Comparison of ENCODE assay signal across 21 mouse cellular contexts in the genomic region with DNA sequence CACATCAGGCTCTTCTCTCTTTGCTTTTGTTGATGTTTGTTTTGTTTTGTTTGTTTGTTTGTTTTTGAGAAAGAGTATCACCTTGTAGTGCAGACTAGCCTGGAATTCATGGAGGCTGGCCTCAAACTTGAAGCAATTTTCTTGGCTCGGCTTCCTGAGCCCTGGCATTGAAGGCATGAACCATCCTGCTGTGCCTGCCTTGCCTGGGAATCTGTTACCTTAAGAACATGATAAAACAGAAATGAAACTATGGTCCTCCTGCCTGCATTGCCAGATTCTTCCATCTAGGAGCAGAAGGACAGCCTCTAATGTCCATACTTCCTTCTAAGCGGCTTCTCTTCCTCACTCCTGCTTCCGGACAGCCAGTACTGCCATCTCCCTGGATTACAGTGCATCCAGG. TPM values are rescaled to one million over a fixed set of nuclear protein-coding genes. Genes with fewer than 3 reads are reported as not detected.
DNase-seq lines count a peak whose midpoint lies in the region; ATAC-seq and TF ChIP-seq lines count a peak whose summit lies in the region.
"Had no signal": no experiment of that assay in that cellular context is flagged by ENCODE, and none has a peak within 500 bp of the region (broad histone marks: within the 10 kb centered on the region; RNA-seq: fewer than 3 reads in every experiment).

No protein-coding gene starts in this region.

- intact Hi-C loops in heart, postnatal 14 days (cut with DNase I), result no loop called here

- WGBS in cerebellum, adult 2 months, result 13% methylated on average over 3 of the region's 3 CpGs
- 93% methylated on average over 3 of the region's 3 CpGs for WGBS in hindbrain, postnatal 0 days
- 97% methylated on average over 3 of the region's 3 CpGs for WGBS in kidney, adult 2 months
- WGBS in forebrain, embryonic 13.5 days, result 88% methylated on average over 3 of the region's 3 CpGs

- H3K27me3 ChIP-seq in cerebellum, adult 2 months (ENCODE audit: control insufficient read depth, insufficient read depth, low read length), result no peaks in the 10 kb centered on the region
- no peaks in the 10 kb centered on the region for H3K27me3 ChIP-seq in hindbrain, postnatal 0 days (ENCODE audit: insufficient read depth, low read length)
- H3K27me3 ChIP-seq in kidney, adult 2 months (replicated peaks; ENCODE audit: control insufficient read depth, insufficient read depth, low read length), result no peaks in the 10 kb centered on the region
- H3K27me3 ChIP-seq in forebrain, embryonic 13.5 days, result no peaks in the 10 kb centered on the region
- H3K27me3 ChIP-seq: embryonic facial prominence, embryonic 12.5 days; forebrain, embryonic 12.5 days; heart, embryonic 13.5 days; hindbrain, embryonic 12.5 days; Patski had no signal

- H3K9me3 ChIP-seq in hindbrain, postnatal 0 days (ENCODE audit: low read length), result no peaks in the 10 kb centered on the region
- H3K9me3 ChIP-seq in forebrain, embryonic 13.5 days (replicated peaks), result no peaks in the 10 kb centered on the region
- H3K9me3 ChIP-seq: embryonic facial prominence, embryonic 12.5 days; forebrain, embryonic 12.5 days; heart, embryonic 13.5 days; hindbrain, embryonic 12.5 days had no signal

- no peaks in the 10 kb centered on the region; the same call in 1 of the 2 replicates for H3K36me3 ChIP-seq in hindbrain, postnatal 0 days (ENCODE audit: insufficient read depth, low read length)
- H3K36me3 ChIP-seq in kidney, adult 2 months (ENCODE audit: control insufficient read depth, insufficient read depth, low read length), result no peaks in the 10 kb centered on the region
- H3K36me3 ChIP-seq in forebrain, embryonic 13.5 days (ENCODE audit: poor library complexity, severe bottlenecking), result no peaks in the 10 kb centered on the region
- H3K36me3 ChIP-seq: embryonic facial prominence, embryonic 12.5 days; forebrain, embryonic 12.5 days; heart, embryonic 13.5 days; hindbrain, embryonic 12.5 days had no signal

- TF ChIP-seq POLR2A in cerebellum, adult 2 months (IDR thresholded peaks at IDR 0.05; ENCODE audit: borderline replicate concordance, insufficient read depth, low read length), result no peak
- no peak for TF ChIP-seq POLR2A in kidney, adult 2 months (IDR thresholded peaks at IDR 0.05; ENCODE audit: low read depth, low read length)

- no peak for TF ChIP-seq CTCF in cerebellum, adult 2 months (IDR thresholded peaks at IDR 0.05; ENCODE audit: borderline replicate concordance, insufficient read depth, low read depth, low read length)
- TF ChIP-seq CTCF in hindbrain, postnatal 0 days (IDR thresholded peaks at IDR 0.05; ENCODE audit: low read depth), result no peak
- TF ChIP-seq CTCF in kidney, adult 2 months (conservative IDR thresholded peaks at IDR 0.05; ENCODE audit: insufficient read depth, insufficient read length, low read depth, low read length), result no peak

- H3K27ac ChIP-seq in cerebellum, adult 2 months (ENCODE audit: insufficient read depth, low read length), result peak overlapping the region; percentile 63; the same call in 1 of the 2 replicates
- H3K27ac ChIP-seq in hindbrain, postnatal 0 days, result no peak overlapping the region
- H3K27ac ChIP-seq in kidney, adult 2 months (ENCODE audit: insufficient read depth, low read depth, low read length), result no peak overlapping the region
- H3K27ac ChIP-seq in forebrain, embryonic 13.5 days, result no peak overlapping the region
- H3K27ac ChIP-seq: embryonic facial prominence, embryonic 12.5 days; forebrain, embryonic 12.5 days; heart, embryonic 13.5 days; hindbrain, embryonic 12.5 days had no signal

- H3K4me1 ChIP-seq in cerebellum, adult 2 months (ENCODE audit: control insufficient read depth, insufficient read depth, low read length), result peaks cover 12% of the 10 kb centered on the region
- no peaks in the 10 kb centered on the region for H3K4me1 ChIP-seq in hindbrain, postnatal 0 days (ENCODE audit: insufficient read depth, low read length)
- H3K4me1 ChIP-seq in kidney, adult 2 months (ENCODE audit: control insufficient read depth, insufficient read depth, low read length), result no peaks in the 10 kb centered on the region
- no peaks in the 10 kb centered on the region for H3K4me1 ChIP-seq in forebrain, embryonic 13.5 days
- H3K4me1 ChIP-seq: embryonic facial prominence, embryonic 12.5 days; forebrain, embryonic 12.5 days; heart, embryonic 13.5 days; hindbrain, embryonic 12.5 days had no signal

- H3K4me2 ChIP-seq in hindbrain, postnatal 0 days (ENCODE audit: low read depth, low read length), result no peak overlapping the region
- H3K4me2 ChIP-seq in forebrain, embryonic 13.5 days, result no peak overlapping the region
- H3K4me2 ChIP-seq: embryonic facial prominence, embryonic 12.5 days; forebrain, embryonic 12.5 days; heart, embryonic 13.5 days; hindbrain, embryonic 12.5 days had no signal

- no peak overlapping the region for H3K9ac ChIP-seq in hindbrain, postnatal 0 days (replicated peaks; ENCODE audit: low read length)
- H3K9ac ChIP-seq in forebrain, embryonic 13.5 days, result no peak overlapping the region
- H3K9ac ChIP-seq: embryonic facial prominence, embryonic 12.5 days; forebrain, embryonic 12.5 days; forebrain, postnatal 0 days; heart, embryonic 13.5 days; hindbrain, embryonic 12.5 days had no signal

- ATAC-seq in hindbrain, postnatal 0 days, result no peak
- ATAC-seq in forebrain, embryonic 13.5 days, result no peak
- ATAC-seq: activated CD4-positive, CD25-positive, alpha-beta regulatory T cell, adult 4 months; forebrain, postnatal 0 days; hindbrain, embryonic 16.5 days; Patski had no signal

- no peak overlapping the region for H3K4me3 ChIP-seq in cerebellum, adult 2 months (replicated peaks; ENCODE audit: insufficient read depth, low read depth, low read length)
- no peak overlapping the region for H3K4me3 ChIP-seq in hindbrain, postnatal 0 days (ENCODE audit: low read length)
- no peak overlapping the region for H3K4me3 ChIP-seq in kidney, adult 2 months (ENCODE audit: insufficient read depth, low read depth, low read length)
- H3K4me3 ChIP-seq in forebrain, embryonic 13.5 days, result no peak overlapping the region
- H3K4me3 ChIP-seq: embryonic facial prominence, embryonic 12.5 days; forebrain, embryonic 12.5 days; heart, embryonic 13.5 days; hindbrain, embryonic 12.5 days had no signal

- DNase-seq in heart, adult 11 months, result peak; percentile 42
- DNase-seq in heart, postnatal 14 days, result no peak
- peak; percentile 78 to 81 for DNase-seq in cerebellum, adult 2 months
- peak; percentile 68 to 72 for DNase-seq in cerebellum, postnatal 10 days
- no peak for DNase-seq in hindbrain, postnatal 0 days (ENCODE audit: low spot score)
- no peak for DNase-seq in kidney, adult 2 months
- no peak for DNase-seq in right cerebral cortex, postnatal 10 days (ENCODE audit: low spot score in 2 of 2)
- DNase-seq: adrenal gland, adult 2 months; adrenal gland, postnatal 25 days; forebrain, postnatal 0 days; gastrocnemius, postnatal 25 days; heart, postnatal 4 days; kidney, adult 11 months had no signal

RNA-seq across cellular contexts. Expression of gene Sgk1, which starts 17.4 kb away (rescaled TPM):
- total RNA-seq in heart, postnatal 14 days (2021), result 100 to 1,000 TPM; 120 to 135 TPM
- 40.4 and 56.6 TPM in 2 replicates for polyA plus RNA-seq in cerebellum, adult 2 months (2012; rRNA removed)
- total RNA-seq in hindbrain, postnatal 0 days (2014; rRNA removed), result 71.8 and 75.1 TPM in 2 replicates
- polyA plus RNA-seq in hindbrain, postnatal 0 days (2015; fragmentation: Nextera tagmentation; extraction: Ambion mirVana), result 57.1 and 57.5 TPM in 2 replicates
- polyA plus RNA-seq in kidney, adult 2 months (2012; rRNA removed), result 73.3 and 76.5 TPM in 2 replicates
- 16.3 and 18.3 TPM in 2 replicates for polyA plus RNA-seq in forebrain, embryonic 13.5 days (2015; fragmentation: Nextera tagmentation; extraction: Ambion mirVana)

Comparison
In these comparisons a context has a peak if more than half of its experiments do, and no peak if none do; other contexts are left out.
1. DNase-seq: peak in heart, adult 11 months (single experiment), cerebellum, adult 2 months (2 of 2) and cerebellum, postnatal 10 days (2 of 2); none in heart, postnatal 14 days (0 of 2), hindbrain, postnatal 0 days (single experiment), kidney, adult 2 months (single experiment) and right cerebral cortex, postnatal 10 days (0 of 2).